Mouse (Mus musculus) lung, embryonic 14.5 days (tissue): ENCODE measurements at regions not wholly inside any gene's neighbourhood (a gene's known extent, or its start where the extent isn't known, plus 50 kb on each side); places are given as distances from the start of the nearest gene placed in this dataset.
A peak's percentile ranks its signal among the peaks of the same experiment; 100 is the strongest.

Experiments used
- ATAC-seq: fragments of 200-750 bp; cut with Nextera tagmentation; 2 replicates; pipeline ENCODE4 v1.8.0; 2017; ENCODE audit warnings: mild to moderate bottlenecking, moderate TSS enrichment, moderate library complexity; ENCODE audit not compliant: insufficient read depth
- DNase-seq: peaks from one replicate; pipeline ENCODE4 v3.0.0-alpha.2; 2015
- H3K27ac ChIP-seq: fragments of 300-500 bp; sonication (generic); 2 replicates; pipeline ENCODE4 v1.5.1; 2014; ENCODE audit warnings: low read depth, mild to moderate bottlenecking, moderate library complexity
- H3K27me3 ChIP-seq: fragments of 300-500 bp; sonication (generic); 2 replicates; pipeline ENCODE4 v1.6.1; 2014; ENCODE audit warnings: low read length, control low read depth; ENCODE audit not compliant: insufficient read depth
- H3K36me3 ChIP-seq: fragments of 300-500 bp; sonication (generic); 2 replicates; pipeline ENCODE4 v1.6.1; 2014; ENCODE audit warnings: control low read depth; ENCODE audit not compliant: insufficient read depth
- H3K4me1 ChIP-seq: fragments of 300-500 bp; sonication (generic); 2 replicates; pipeline ENCODE4 v1.6.1; 2014; ENCODE audit warnings: antibody characterized with exemption, control low read depth; ENCODE audit not compliant: insufficient read depth
- H3K4me2 ChIP-seq: fragments of 300-500 bp; sonication (generic); 2 replicates; pipeline ENCODE4 v1.6.1; 2014; ENCODE audit warnings: mild to moderate bottlenecking
- H3K4me3 ChIP-seq: fragments of 300-500 bp; sonication (generic); 2 replicates; pipeline ENCODE4 v1.5.1; 2014; ENCODE audit warnings: low read depth, low read length
- H3K9ac ChIP-seq: fragments of 300-500 bp; sonication (generic); 2 replicates; pipeline ENCODE4 v1.6.1; 2014
- H3K9me3 ChIP-seq: fragments of 300-500 bp; sonication (generic); 2 replicates; pipeline ENCODE4 v1.6.1; 2016; ENCODE audit warnings: low read depth, low read length, control low read depth
- CTCF ChIP-seq: IDR thresholded peaks from 2 replicates; pipeline ENCODE4 v1.5.1; 2016; ENCODE audit warnings: antibody characterized with exemption, low read depth
- WGBS: fragments of 180-500 bp; shearing (Covaris S2); extraction: QIAGEN DNeasy Blood & Tissue Kit; methylation state at CpG from one replicate; pipeline ENCODE4 v1.1.7; 2014; 5-methylcytosine and 5-hydroxymethylcytosine counted together

DNA sequence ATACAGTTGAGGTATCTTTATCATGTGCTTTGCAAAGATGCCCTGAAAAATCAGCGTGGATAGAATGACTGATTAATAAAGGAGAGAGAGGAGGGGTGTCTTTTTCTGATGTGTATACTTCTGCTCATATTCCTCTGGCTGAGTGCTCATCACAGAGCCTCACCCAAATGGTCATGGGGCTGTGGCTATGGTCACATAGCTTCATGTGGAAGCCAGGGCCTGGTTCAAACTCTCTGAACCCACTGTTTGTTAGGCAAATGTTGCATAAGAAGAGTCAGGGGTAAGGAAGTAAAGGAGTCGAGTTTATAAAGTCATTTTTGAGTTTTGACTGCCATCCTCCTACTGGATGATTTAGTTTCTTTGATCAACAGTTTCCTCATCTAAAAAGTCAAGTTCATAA is 221.0 kb downstream of the Fzd1 start:
- Histone ChIP-seq H3K27ac (no peak overlapping the region), H3K9ac (no peak overlapping the region), H3K27me3 (no peaks in the 10 kb centered on the region), H3K9me3 (no peaks in the 10 kb centered on the region), H3K4me1 (no peaks in the 10 kb centered on the region), H3K4me3 (no peak overlapping the region), H3K36me3 (no peaks in the 10 kb centered on the region), H3K4me2 (no peak overlapping the region)
- WGBS, result 55% methylated on average over 2 of the region's 2 CpGs
- DNase-seq, result no peak
- no peak for TF ChIP-seq CTCF
- no peak for ATAC-seq

DNA sequence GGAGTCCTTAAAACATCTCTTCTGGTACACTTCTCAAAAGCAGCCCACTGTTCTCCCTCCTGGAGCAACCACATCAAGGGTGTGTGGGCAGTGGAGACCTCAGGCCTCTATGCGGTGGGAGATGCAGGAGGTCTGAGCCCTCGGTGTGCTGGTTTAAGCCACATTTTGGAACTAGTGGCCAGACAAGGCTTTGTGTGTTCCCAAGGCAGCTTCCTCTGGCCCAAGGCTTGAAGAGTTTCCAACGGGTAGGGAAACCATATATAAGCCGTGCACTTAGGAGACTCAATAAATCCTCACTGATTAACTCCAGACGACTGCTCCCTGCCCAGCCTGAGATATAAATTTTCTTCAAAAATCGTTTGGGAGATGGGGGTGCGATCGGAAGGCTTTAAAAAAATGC is 221.9 kb downstream of the Fzd1 start:
- Histone ChIP-seq H3K36me3 (no peaks in the 10 kb centered on the region), H3K9ac (no peak overlapping the region), H3K4me2 (no peak overlapping the region), H3K4me3 (no peak overlapping the region), H3K27me3 (no peaks in the 10 kb centered on the region), H3K4me1 (peaks cover 1% of the 10 kb centered on the region), H3K9me3 (no peaks in the 10 kb centered on the region), H3K27ac (no peak overlapping the region)
- no peak for DNase-seq
- no peak for TF ChIP-seq CTCF
- 59% methylated on average over 8 of the region's 8 CpGs for WGBS
- ATAC-seq, result no peak

DNA sequence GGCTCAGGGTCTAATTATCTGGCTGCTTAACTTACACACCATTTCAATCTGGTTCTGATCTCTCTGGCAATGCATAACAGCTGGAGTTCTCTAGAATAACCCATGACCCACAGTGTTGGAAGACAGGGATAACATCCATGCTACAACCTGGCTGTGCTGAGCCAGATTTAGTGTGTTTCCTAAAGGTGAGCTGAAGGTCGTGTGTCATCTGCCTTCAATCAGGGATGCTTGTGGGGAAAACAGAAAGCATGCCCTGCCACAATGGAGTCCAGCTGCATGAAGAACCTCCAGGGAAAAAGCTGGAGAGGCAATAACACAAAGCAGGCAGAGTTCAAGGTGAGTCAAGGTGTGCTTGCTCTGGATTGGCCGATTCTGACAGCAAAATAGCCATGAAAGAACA is 223.3 kb downstream of the Fzd1 start:
- H3K4me1 ChIP-seq, result peaks cover 6% of the 10 kb centered on the region
- H3K9me3 ChIP-seq, result no peaks in the 10 kb centered on the region
- H3K27me3 ChIP-seq, result no peaks in the 10 kb centered on the region
- no peak overlapping the region for H3K9ac ChIP-seq
- H3K36me3 ChIP-seq, result no peaks in the 10 kb centered on the region
- ATAC-seq (no peak), DNase-seq (no peak)
- WGBS, result 75% methylated on average over 2 of the region's 2 CpGs
- H3K27ac ChIP-seq, result no peak overlapping the region
- no peak overlapping the region for H3K4me3 ChIP-seq
- TF ChIP-seq CTCF, result no peak
- no peak overlapping the region for H3K4me2 ChIP-seq

DNA sequence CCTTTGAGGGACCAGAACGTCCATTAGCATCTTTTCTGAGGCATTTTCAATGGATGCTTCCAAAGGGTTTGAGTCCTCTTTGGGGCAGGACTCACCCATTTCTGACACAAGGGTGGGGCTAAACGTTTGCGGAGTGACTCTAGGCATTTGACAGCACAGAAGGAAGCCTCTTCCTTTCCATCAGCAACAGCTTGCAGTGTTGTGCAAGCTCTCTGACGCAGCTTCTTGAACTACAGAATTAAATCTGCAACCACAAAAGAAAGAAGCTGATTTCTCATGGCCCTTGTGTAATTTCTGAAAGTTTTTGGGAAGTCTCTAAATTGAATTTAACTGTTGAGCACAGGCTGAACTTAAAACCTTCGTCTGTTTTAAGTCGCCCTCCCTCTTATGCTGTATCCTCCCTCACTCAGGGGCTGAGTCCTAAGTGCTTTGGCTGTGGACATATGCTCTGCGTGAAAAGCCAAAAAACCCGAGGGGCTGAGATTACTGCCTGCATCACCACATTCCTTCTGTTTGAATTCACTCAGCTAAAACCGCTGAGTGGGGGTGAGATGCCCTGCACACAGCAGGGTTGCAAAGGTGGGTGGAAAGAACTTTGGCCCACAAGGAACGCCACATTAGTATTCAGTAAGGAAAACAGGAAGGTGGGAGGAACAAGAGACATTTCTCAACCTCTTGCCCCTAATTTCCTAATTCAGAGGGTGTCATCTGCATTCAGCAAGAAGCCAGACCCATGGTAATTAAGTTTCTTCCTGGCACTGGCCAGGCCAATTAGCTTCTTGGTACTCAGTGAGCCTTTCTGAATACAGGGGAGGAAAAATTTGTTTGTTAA is 227.4 kb downstream of the Fzd1 start:
- no peak for TF ChIP-seq CTCF
- Histone ChIP-seq H3K9ac (no peak overlapping the region), H3K4me3 (no peak overlapping the region), H3K9me3 (no peaks in the 10 kb centered on the region), H3K27ac (peak overlapping the region; percentile 75), H3K36me3 (no peaks in the 10 kb centered on the region), H3K4me2 (peak overlapping the region; percentile 31; the same call in 1 of the 2 replicates), H3K27me3 (no peaks in the 10 kb centered on the region), H3K4me1 (peaks cover 6% of the 10 kb centered on the region)
- ATAC-seq, result peak; percentile 86
- peak; percentile 84 for DNase-seq
- WGBS, result 21% methylated on average over 10 of the region's 10 CpGs

DNA sequence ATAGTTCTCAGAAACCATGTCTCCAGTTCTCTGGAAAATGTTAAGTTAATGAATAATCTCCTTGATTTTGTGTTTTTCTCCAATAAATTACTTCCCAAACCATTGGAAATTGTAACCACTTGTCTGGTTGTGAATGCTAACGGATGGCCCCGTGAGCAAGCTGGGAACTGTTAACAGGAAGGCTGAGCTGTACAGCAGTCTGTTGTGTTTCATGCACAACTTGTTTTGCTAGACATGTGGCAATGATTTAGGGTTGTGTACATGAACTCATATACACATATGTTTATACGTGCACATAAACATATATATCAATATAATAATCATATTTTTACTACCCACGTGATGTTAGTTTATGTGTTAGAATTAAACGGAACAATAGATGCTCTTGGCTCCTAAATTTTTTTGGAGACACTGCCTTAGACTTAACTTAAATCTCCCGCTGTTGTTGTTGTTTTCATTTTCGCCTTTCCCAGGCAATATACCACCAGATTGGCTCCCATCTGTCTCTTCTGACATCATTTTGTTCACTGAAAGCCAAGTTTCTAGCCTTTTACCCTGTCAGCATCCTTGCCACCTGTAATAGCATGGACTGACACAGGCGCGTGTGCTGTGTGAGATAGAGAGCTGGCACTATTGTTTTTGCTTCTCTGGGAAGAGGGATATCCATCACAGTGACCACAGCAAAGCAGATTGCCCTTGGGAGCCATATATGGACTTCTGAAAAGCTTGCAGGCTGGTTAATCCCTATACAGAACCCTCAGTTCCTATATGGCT is 231.6 kb downstream of the Fzd1 start:
- ATAC-seq, result no peak
- H3K4me1 ChIP-seq, result peaks cover 6% of the 10 kb centered on the region
- no peaks in the 10 kb centered on the region for H3K27me3 ChIP-seq
- H3K4me2 ChIP-seq, result no peak overlapping the region
- no peaks in the 10 kb centered on the region for H3K36me3 ChIP-seq
- WGBS, result 74% methylated on average over 9 of the region's 9 CpGs
- H3K9me3 ChIP-seq, result no peaks in the 10 kb centered on the region
- H3K27ac ChIP-seq, result no peak overlapping the region
- no peak for DNase-seq
- no peak overlapping the region for H3K4me3 ChIP-seq
- H3K9ac ChIP-seq, result no peak overlapping the region
- no peak for TF ChIP-seq CTCF

DNA sequence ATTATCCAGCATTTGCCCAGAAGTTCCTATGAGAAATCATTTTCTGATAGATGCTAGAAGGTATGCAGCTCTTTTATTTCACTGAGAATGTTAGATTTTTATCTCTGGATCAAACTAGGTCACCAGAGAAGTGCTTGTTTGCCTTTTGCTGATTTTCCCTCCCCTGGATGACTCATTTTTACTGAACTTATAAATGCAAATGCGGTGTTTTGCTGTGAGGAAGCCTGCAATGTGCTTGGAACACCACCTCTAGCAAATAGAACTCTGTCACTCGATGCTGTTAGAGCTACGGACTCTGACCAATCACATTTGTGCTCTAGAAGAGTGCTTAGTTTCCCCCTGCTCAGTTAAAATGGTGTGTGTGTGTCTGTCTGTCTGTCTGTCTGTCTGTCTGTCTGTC is 257.2 kb downstream of the Fzd1 start:
- no peak overlapping the region for H3K4me3 ChIP-seq
- H3K9me3 ChIP-seq, result no peaks in the 10 kb centered on the region
- no peak for ATAC-seq
- H3K27me3 ChIP-seq, result no peaks in the 10 kb centered on the region
- no peak overlapping the region for H3K9ac ChIP-seq
- DNase-seq, result no peak
- H3K36me3 ChIP-seq, result no peaks in the 10 kb centered on the region
- H3K27ac ChIP-seq, result no peak overlapping the region
- 85% methylated on average over 3 of the region's 3 CpGs for WGBS
- H3K4me2 ChIP-seq, result no peak overlapping the region
- TF ChIP-seq CTCF, result no peak
- H3K4me1 ChIP-seq, result peaks cover 24% of the 10 kb centered on the region

DNA sequence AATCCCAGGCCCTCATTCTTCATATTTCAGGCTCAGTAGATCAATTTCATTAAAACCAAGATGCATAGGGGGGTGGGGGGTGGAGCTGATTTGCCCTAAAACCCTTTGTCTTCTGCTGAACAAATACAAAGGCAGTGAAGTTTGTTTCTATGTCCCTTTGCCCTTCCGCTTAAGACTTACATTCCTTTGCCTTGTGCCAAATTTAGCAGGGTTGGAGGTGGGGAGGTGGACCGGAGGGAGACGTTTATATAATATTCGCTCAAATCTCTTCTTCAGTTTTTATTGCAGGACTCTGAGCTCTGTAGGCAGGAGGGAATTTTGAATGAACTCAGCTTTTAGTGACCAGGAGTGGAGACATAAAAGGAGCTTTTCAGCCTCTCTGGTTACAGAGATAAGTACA is 258.8 kb downstream of the Fzd1 start:
- peaks cover 24% of the 10 kb centered on the region for H3K4me1 ChIP-seq
- no peak for TF ChIP-seq CTCF
- no peak overlapping the region for H3K9ac ChIP-seq
- DNase-seq, result peak; percentile 52
- H3K9me3 ChIP-seq, result no peaks in the 10 kb centered on the region
- H3K4me2 ChIP-seq, result peak overlapping the region; percentile 1; the same call in 1 of the 2 replicates
- 3% methylated on average over 4 of the region's 4 CpGs for WGBS
- H3K27me3 ChIP-seq, result no peaks in the 10 kb centered on the region
- no peak overlapping the region for H3K4me3 ChIP-seq
- H3K36me3 ChIP-seq, result no peaks in the 10 kb centered on the region
- H3K27ac ChIP-seq, result no peak overlapping the region
- peak; percentile 43; the same call in 1 of the 2 replicates for ATAC-seq
